Mouse (Mus musculus) midbrain, postnatal 0 days (tissue): ENCODE results near the gene Gja1. TPM values are rescaled to one million over a fixed set of nuclear protein-coding genes. Genes with fewer than 3 reads are reported as not detected.

Experiments used
- ATAC-seq: fragments of 200-750 bp; cut with Nextera tagmentation; 2 replicates; pipeline ENCODE4 v1.8.0; 2017; ENCODE audit warnings: moderate number of reproducible peaks, mild to moderate bottlenecking, moderate TSS enrichment, moderate library complexity; ENCODE audit not compliant: low FRiP score
- DNase-seq: peaks from one replicate; pipeline ENCODE4 v3.0.0-alpha.2; 2015; ENCODE audit warnings: low spot score
- H3K27ac ChIP-seq: fragments of 300-500 bp; sonication (generic); 2 replicates; pipeline ENCODE4 v1.5.1; 2014; ENCODE audit warnings: low read depth, mild to moderate bottlenecking, low read length, mixed read lengths
- H3K27me3 ChIP-seq: fragments of 300-500 bp; sonication (generic); 2 replicates; pipeline ENCODE4 v1.6.1; 2014; ENCODE audit warnings: low read length, control low read depth, mixed read lengths; ENCODE audit not compliant: insufficient read depth
- H3K36me3 ChIP-seq: fragments of 300-500 bp; sonication (generic); 2 replicates; pipeline ENCODE4 v1.6.1; 2014; ENCODE audit warnings: low read length, control low read depth, mixed read lengths; ENCODE audit not compliant: insufficient read depth
- H3K4me1 ChIP-seq: fragments of 300-500 bp; sonication (generic); 2 replicates; pipeline ENCODE4 v1.6.1; 2014; ENCODE audit warnings: mild to moderate bottlenecking, control low read depth, antibody characterized with exemption, low read length, mixed read lengths; ENCODE audit not compliant: insufficient read depth
- H3K4me2 ChIP-seq: fragments of 300-500 bp; sonication (generic); 2 replicates; pipeline ENCODE4 v1.6.1; 2014; ENCODE audit warnings: low read depth, mild to moderate bottlenecking, low read length, mixed read lengths; ENCODE audit not compliant: poor library complexity, severe bottlenecking
- H3K4me3 ChIP-seq: fragments of 300-500 bp; sonication (generic); 2 replicates; pipeline ENCODE4 v1.5.1; 2014; ENCODE audit warnings: low read depth, mild to moderate bottlenecking, low read length, moderate library complexity
- H3K9ac ChIP-seq: fragments of 300-500 bp; sonication (generic); replicated peaks from 2 replicates; pipeline ENCODE4 v1.6.1; 2014; ENCODE audit warnings: mild to moderate bottlenecking, low read length, moderate library complexity, mixed read lengths; ENCODE audit not compliant: poor library complexity, severe bottlenecking
- H3K9me3 ChIP-seq: fragments of 300-500 bp; sonication (generic); 2 replicates; pipeline ENCODE4 v1.6.1; 2016; ENCODE audit warnings: low read length, control low read depth
- CTCF ChIP-seq: IDR thresholded peaks from 2 replicates; pipeline ENCODE4 v1.5.1; 2016; ENCODE audit warnings: antibody characterized with exemption, mild to moderate bottlenecking
- WGBS: fragments of 180-500 bp; shearing (Covaris S2); extraction: QIAGEN DNeasy Blood & Tissue Kit; methylation state at CpG from one replicate; pipeline ENCODE4 v1.1.7; 2014; 5-methylcytosine and 5-hydroxymethylcytosine counted together
- polyA plus RNA-seq: library from polyadenylated mRNA; unstranded; fragments of >200 nt; fragmentation: Nextera tagmentation; extraction: Ambion mirVana; gene quantifications from 2 replicates; pipeline ENCODE4 v1.2.1, GENCODE M21; 2015
- total RNA-seq: library from RNA; depleted of rRNA; stranded (reverse); fragments of >200 nt; gene quantifications from 2 replicates; pipeline ENCODE4 v1.2.3, GENCODE M21; 2014

The Gja1 gene
- total and polyA plus RNA-seq, 2 experiments from 2014 or later = 66.4 to 146 TPM

GRCm38 (mm10) chr10:56374169-56374568 is 3.0 kb upstream of the Gja1 start:
- Histone ChIP-seq H3K4me2 (no peak overlapping the region), H3K9me3 (no peaks in the 10 kb centered on the region), H3K27me3 (peaks cover 13% of the 10 kb centered on the region; the same call in 1 of the 2 replicates), H3K36me3 (no peaks in the 10 kb centered on the region), H3K4me1 (no peaks in the 10 kb centered on the region), H3K9ac (no peak overlapping the region), H3K4me3 (no peak overlapping the region), H3K27ac (no peak overlapping the region)
- DNase-seq (no peak), ATAC-seq (no peak)
- TF ChIP-seq CTCF = no peak
- WGBS = 40% methylated on average over 5 of the region's 5 CpGs

GRCm38 (mm10) chr10:56375906-56376468 is 1.1 kb upstream of the Gja1 start:
- H3K4me2 ChIP-seq = no peak overlapping the region
- no peak for ATAC-seq
- H3K9me3 ChIP-seq = no peaks in the 10 kb centered on the region
- H3K4me1 ChIP-seq = no peaks in the 10 kb centered on the region
- no peak overlapping the region for H3K27ac ChIP-seq
- WGBS = 35% methylated on average over 9 of the region's 9 CpGs
- no peaks in the 10 kb centered on the region for H3K36me3 ChIP-seq
- peaks cover 13% of the 10 kb centered on the region; the same call in 1 of the 2 replicates for H3K27me3 ChIP-seq
- H3K9ac ChIP-seq = no peak overlapping the region
- H3K4me3 ChIP-seq = no peak overlapping the region
- TF ChIP-seq CTCF = no peak
- no peak for DNase-seq

GRCm38 (mm10) chr10:56377966-56378647 is 977 bp downstream of the Gja1 start:
- Histone ChIP-seq H3K36me3 (no peaks in the 10 kb centered on the region), H3K4me2 (peak overlapping the region; percentile 94), H3K9me3 (no peaks in the 10 kb centered on the region), H3K4me3 (peak overlapping the region; percentile 50), H3K27me3 (peaks cover 13% of the 10 kb centered on the region; the same call in 1 of the 2 replicates), H3K27ac (peak overlapping the region; percentile 55), H3K4me1 (no peaks in the 10 kb centered on the region), H3K9ac (peak overlapping the region; percentile 69)
- under 1% methylated on average over 25 of the region's 25 CpGs for WGBS
- peak; percentile 16; the same call in 1 of the 2 replicates for TF ChIP-seq CTCF
- ATAC-seq (peak; percentile 43; the same call in 1 of the 2 replicates), DNase-seq (peak; percentile 47)

- peak overlapping the region; percentile 55 for H3K27ac ChIP-seq
- peak; percentile 50 for DNase-seq
- under 1% methylated on average over 35 of the region's 35 CpGs for WGBS
Observed at GRCm38 (mm10) chr10:56378648-56379254, 1.6 kb downstream of the Gja1 start.

GRCm38 (mm10) chr10:56379720-56380119 is 2.6 kb downstream of the Gja1 start:
- H3K36me3 ChIP-seq = no peaks in the 10 kb centered on the region
- peak; percentile 17 for DNase-seq
- H3K27ac ChIP-seq = no peak overlapping the region
- H3K9ac ChIP-seq = 0 out of 2 replicates have a peak overlapping the region, but pooled peaks have one; percentile 24
- WGBS = 13% methylated on average over 7 of the region's 7 CpGs
- no peaks in the 10 kb centered on the region for H3K4me1 ChIP-seq
- H3K4me3 ChIP-seq = peak overlapping the region; percentile 50
- no peak for ATAC-seq
- no peaks in the 10 kb centered on the region for H3K9me3 ChIP-seq
- H3K4me2 ChIP-seq = peak overlapping the region; percentile 94
- TF ChIP-seq CTCF = no peak
- peaks cover 13% of the 10 kb centered on the region; the same call in 1 of the 2 replicates for H3K27me3 ChIP-seq

More at GRCm38 (mm10) chr10:56378648-56379254, 1.6 kb downstream of the Gja1 start:
- Histone ChIP-seq H3K4me3 (peak overlapping the region; percentile 50), H3K4me1 (no peaks in the 10 kb centered on the region), H3K9me3 (no peaks in the 10 kb centered on the region), H3K27me3 (peaks cover 13% of the 10 kb centered on the region; the same call in 1 of the 2 replicates), H3K9ac (peak overlapping the region; percentile 69), H3K36me3 (no peaks in the 10 kb centered on the region), H3K4me2 (peak overlapping the region; percentile 94)
- TF ChIP-seq CTCF = no peak
- peak; percentile 65 for ATAC-seq
